Mouse (Mus musculus): Measurements from ENCODE around the gene Rps9. TPM values are rescaled to one million over a fixed set of nuclear protein-coding genes. Genes with fewer than 3 reads are reported as not detected.
"Not testable (repeated sequence)": the region's sequence is repeated elsewhere in the genome, so short reads cannot be mapped to it uniquely, and the experiment has no call there.

The Rps9 gene
- polyA plus RNA-seq, 1 experiment = 3,338 TPM

GRCm38 (mm10) chr7:3694949-3695305, 8.9 kb upstream of the Rps9 start:
- DNase-seq (ENCODE audit: low spot score) = not testable (repeated sequence)

- DNase-seq (ENCODE audit: low spot score) = no peak
Observed at GRCm38 (mm10) chr7:3698471-3698870, 5.3 kb upstream of the Rps9 start.

GRCm38 (mm10) chr7:3703148-3703878, 480 bp upstream of the Rps9 start:
- no peak for DNase-seq (ENCODE audit: low spot score)

GRCm38 (mm10) chr7:3704475-3704874, 682 bp downstream of the Rps9 start:
- no peak for DNase-seq (ENCODE audit: low spot score)

DNA sequence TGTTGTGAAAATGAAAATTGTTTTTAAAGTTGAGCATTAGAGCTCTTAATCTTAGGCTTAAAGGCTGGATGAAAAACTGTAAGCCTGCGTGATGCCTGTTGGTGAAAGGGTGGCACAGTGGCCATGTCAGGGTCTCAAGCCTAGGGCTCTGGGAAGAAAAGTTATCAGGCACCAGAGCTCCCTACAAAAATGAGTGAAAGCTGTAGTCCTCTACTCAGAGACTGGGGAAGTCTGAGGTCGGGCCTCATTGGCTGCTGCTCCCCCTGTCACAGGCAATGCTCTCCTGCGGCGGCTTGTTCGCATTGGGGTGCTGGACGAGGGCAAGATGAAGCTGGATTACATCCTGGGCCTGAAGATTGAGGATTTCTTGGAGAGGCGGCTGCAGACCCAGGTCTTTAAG, 1.7 kb downstream of the Rps9 start:
- not testable (repeated sequence) for DNase-seq (ENCODE audit: low spot score)

DNA sequence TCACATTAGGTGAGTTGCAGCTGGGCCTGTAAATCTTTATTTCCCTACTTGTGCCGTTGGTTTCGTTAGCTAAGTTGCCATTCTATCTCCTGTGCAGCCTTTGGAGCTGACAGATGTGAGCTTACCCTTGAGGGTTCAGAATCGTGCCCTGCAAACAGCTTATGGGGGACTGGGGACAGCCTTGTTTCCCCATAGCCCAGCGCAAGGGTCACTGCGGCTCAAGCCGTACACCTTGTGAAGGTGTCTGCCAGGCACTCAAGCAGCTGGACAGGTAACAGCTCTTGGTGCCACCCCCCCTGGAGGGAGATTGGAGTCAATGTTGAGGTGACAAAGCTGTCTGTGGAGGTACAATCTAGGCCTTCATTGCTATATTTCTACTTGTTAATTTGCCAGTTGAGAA, 2.1 kb downstream of the Rps9 start:
- DNase-seq (ENCODE audit: low spot score) = no peak

GRCm38 (mm10) chr7:3706343-3706934, 2.6 kb downstream of the Rps9 start:
- no peak for DNase-seq (ENCODE audit: low spot score)

GRCm38 (mm10) chr7:3707027-3707426, 3.2 kb downstream of the Rps9 start:
- DNase-seq (ENCODE audit: low spot score) = no peak

DNA sequence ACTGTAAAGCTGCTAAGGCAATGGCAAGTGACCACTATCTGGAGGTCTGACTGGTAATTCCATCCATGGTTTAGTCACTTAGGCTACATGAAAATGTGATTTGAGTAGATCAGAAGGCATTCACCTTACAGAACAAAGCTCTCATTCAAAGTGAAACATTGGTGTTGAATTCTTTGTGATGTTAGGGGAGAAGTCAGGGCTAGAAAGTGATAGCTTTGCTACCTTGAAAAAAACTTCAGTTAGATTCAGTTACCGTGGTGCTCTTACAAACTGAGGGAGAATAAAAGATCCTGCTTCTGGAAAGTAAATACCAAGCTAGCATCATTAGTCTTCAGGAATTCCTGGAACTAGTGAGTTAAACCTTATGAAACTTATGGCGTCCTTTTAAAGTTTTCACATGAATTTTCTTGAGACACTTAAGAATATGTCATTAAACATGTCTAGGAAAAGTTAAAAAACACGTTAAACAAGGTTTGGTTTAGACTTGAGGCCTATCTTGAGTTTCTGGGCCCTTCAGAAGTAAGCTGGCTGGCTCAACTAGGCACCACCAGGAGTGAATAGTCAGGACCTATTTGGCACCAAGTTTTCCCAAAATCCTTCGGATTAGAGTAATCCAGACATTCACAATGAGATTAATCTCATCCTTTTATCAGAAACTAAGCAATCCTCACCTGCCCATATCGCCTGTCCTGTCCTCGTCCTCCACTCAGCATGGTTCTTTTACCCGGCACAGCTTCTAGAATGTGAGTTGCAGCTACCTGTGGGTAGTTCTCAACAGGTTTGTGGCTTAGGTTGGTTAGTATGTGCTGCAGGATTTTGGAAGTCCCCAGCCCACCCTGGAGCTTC, 4.0 kb downstream of the Rps9 start:
- no peak for DNase-seq (ENCODE audit: low spot score)

DNA sequence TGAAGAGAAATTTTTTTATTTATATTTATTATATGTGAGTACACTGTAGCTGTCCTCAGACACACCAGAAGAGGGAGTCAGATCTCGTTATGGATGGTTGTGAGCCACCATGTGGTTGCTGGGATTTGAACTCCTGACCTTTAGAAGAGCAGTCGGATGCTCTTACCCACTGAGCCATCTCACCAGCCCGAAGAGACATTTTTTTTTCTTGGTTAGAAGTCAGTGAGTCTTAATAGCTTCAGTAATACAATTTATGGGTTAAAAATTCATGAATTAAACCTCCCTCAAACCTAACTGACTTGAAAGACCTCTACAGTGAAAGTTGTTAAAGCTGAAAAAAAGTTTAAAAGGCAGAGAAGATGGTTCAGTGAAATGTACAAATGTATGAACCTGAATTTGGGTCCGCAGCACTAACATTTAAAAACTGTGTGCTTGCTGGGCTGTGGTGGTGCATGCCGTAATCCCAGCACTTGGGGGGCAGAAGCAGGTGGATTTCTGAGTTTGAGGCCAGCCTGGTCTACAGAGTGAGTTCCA, 4.7 kb downstream of the Rps9 start:
- DNase-seq (ENCODE audit: low spot score) = not testable (repeated sequence)

GRCm38 (mm10) chr7:3709000-3709399, 5.2 kb downstream of the Rps9 start:
- DNase-seq (ENCODE audit: low spot score) = no peak

DNA sequence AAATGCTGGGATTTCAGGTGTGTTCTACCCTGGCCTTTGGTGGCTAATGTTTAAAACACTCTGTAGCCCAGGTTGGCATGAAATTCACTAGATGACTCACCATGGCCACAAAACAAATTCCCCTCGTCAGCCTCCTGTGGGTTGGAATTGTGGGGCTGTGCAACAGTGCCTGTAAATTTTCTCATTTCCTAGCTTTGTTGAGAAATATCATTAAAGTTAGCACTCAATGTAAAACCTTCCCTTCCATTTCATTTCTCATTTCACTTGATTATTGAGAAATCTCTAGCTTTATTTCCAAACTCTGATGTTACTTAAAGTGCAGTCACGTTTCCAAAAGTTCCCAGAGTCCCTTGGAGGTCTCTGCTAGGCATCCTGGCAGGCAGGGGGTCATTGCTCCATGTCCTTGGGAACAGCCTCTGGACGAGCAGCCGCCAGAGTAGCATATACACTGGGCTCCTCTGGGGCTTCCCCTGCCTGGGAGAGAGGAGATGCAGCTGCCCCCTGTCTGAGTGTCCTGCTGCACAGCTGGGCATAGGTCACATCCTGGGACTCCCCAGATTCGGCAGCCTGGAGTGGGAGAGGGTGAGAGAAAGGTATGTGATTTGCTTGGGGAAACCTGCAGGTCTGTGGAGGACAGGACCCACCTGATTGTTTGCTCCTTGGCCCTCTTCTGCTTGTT, 8.6 kb downstream of the Rps9 start:
- DNase-seq (ENCODE audit: low spot score) = no peak

DNA sequence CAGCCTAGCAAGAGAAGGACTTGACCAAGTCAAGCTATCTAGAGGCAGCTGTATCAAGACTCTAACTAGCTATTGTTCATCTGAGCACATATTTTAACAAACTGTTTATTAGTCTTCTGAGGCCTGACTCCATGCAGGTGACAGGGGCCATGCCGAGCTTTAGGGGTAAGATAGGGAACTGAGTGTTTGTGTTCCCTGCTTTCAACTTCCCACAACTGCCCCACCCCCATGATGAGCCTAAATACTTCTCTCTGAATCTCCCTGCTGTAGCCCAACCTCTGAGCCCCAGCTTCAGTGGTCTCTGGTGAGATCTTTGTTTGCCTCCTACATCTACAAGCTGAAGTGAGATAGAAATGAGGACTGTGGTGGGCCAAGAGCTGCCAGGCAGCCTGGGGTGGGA, 11.5 kb downstream of the Rps9 start:
- DNase-seq (ENCODE audit: low spot score) = no peak

- DNase-seq (ENCODE audit: low spot score) = not testable (repeated sequence)
Observed at GRCm38 (mm10) chr7:3720268-3720667, 16.5 kb downstream of the Rps9 start, which contains the start of gene Pirb. Gene Pirb (minus strand): TSS chr7:3720391.

DNA sequence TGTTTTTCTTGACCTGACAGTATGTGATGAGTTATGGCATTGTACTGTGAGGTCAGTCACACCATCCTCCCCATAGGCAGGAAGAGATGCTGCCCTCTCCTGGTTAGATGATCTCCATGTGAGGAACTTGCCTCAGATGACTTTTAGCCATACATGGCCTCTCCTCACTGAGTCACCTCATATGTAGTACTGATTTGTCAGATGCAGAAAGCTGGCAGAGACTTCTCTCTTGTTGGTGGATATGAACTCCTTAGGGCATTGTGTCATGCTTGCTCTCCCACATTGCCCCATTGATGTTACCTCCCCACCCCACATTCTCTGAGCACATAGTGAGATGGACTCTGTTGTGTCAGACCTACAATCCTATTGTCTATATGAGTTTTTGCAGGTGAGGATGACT, 21.7 kb downstream of the Rps9 start:
- DNase-seq (ENCODE audit: low spot score) = not testable (repeated sequence)

GRCm38 (mm10) chr7:3732675-3733074, 28.9 kb downstream of the Rps9 start:
- not testable (repeated sequence) for DNase-seq (ENCODE audit: low spot score)

Other genes starting within 250 kb of the Rps9 start
- gene Tarm1, start 201.4 kb upstream of the Rps9 start, polyA plus RNA-seq (2012; rRNA removed) = 0.07 and 0.10 TPM in 2 replicates
- gene Oscar, start 87.8 kb upstream of the Rps9 start, polyA plus RNA-seq (2012; rRNA removed) = 0.43 and 0.44 TPM in 2 replicates
- 262 and 303 TPM in 2 replicates for gene Ndufa3, start 86.6 kb upstream of the Rps9 start, polyA plus RNA-seq (2012; rRNA removed)
- gene Tfpt, start 74.1 kb upstream of the Rps9 start, polyA plus RNA-seq (2012; rRNA removed) = 23.2 and 25.4 TPM in 2 replicates
- gene Prpf31, start 74.0 kb upstream of the Rps9 start, polyA plus RNA-seq (2012; rRNA removed) = 43.2 and 43.7 TPM in 2 replicates
- 23.5 and 42.6 TPM in 2 replicates for gene Cnot3, start 58.7 kb upstream of the Rps9 start, polyA plus RNA-seq (2012; rRNA removed)
- 14.0 and 14.8 TPM in 2 replicates for gene Leng1, start 38.2 kb upstream of the Rps9 start, polyA plus RNA-seq (2012; rRNA removed)
- 120 and 136 TPM in 2 replicates for gene Tmc4, start 26.4 kb upstream of the Rps9 start, polyA plus RNA-seq (2012; rRNA removed)
- 88.8 and 98.9 TPM in 2 replicates for gene Tsen34, start 11.1 kb upstream of the Rps9 start, polyA plus RNA-seq (2012; rRNA removed)
- gene Mboat7, start 10.5 kb upstream of the Rps9 start, polyA plus RNA-seq (2012; rRNA removed) = 25.6 and 31.9 TPM in 2 replicates
- gene Pirb, start 16.4 kb downstream of the Rps9 start, polyA plus RNA-seq (2012; rRNA removed) = 12.2 and 12.4 TPM in 2 replicates
- 0.18 and 0.22 TPM in 2 replicates for gene Gm15448, start 121.7 kb downstream of the Rps9 start, polyA plus RNA-seq (2012; rRNA removed)
- 0.33 and 0.65 TPM in 2 replicates for gene Pira2, start 141.1 kb downstream of the Rps9 start, polyA plus RNA-seq (2012; rRNA removed)
- gene Gm14548, start 194.1 kb downstream of the Rps9 start, polyA plus RNA-seq (2012; rRNA removed) = 0.88 and 0.99 TPM in 2 replicates
- gene Lilra6, start 211.5 kb downstream of the Rps9 start, polyA plus RNA-seq (2012; rRNA removed) = 0.92 and 1.0 TPM in 2 replicates

Measured in urinary bladder, adult 2 months (tissue).